Comparison of ENCODE assay signal across 17 mouse cellular contexts in genomic region chr2:157540953-157541569, GRCm38 (mm10). TPM values are rescaled to one million over a fixed set of nuclear protein-coding genes. Genes with fewer than 3 reads are reported as not detected.
DNase-seq lines count a peak whose midpoint lies in the region; ATAC-seq and TF ChIP-seq lines count a peak whose summit lies in the region.
"Had no signal": no experiment of that assay in that cellular context is flagged by ENCODE, and none has a peak within 500 bp of the region (broad histone marks: within the 10 kb centered on the region; RNA-seq: fewer than 3 reads in every experiment).

No protein-coding gene starts in this region.

- H3K36me3 ChIP-seq in embryonic facial prominence, embryonic 14.5 days (ENCODE audit: control insufficient read depth, insufficient read depth, low read length) = peaks cover 15% of the 10 kb centered on the region
- no peaks in the 10 kb centered on the region; the same call in 1 of the 2 replicates for H3K36me3 ChIP-seq in hindbrain, embryonic 12.5 days
- H3K36me3 ChIP-seq in midbrain, embryonic 11.5 days (ENCODE audit: control insufficient read depth, insufficient read depth, low read length) = no peaks in the 10 kb centered on the region
- H3K36me3 ChIP-seq in thymus, adult 2 months (ENCODE audit: control insufficient read depth, insufficient read depth, low read length) = no peaks in the 10 kb centered on the region
- no peaks in the 10 kb centered on the region for H3K36me3 ChIP-seq in intestine, embryonic 16.5 days (ENCODE audit: control insufficient read depth, insufficient read depth, low read length)
- H3K36me3 ChIP-seq: liver, embryonic 15.5 days had no signal

- TF ChIP-seq CTCF in thymus, adult 2 months (IDR thresholded peaks at IDR 0.05; ENCODE audit: borderline replicate concordance, control insufficient read depth, extremely low read depth, insufficient read depth, low read length, poor library complexity) = no peak

- no peaks in the 10 kb centered on the region for H3K27me3 ChIP-seq in embryonic facial prominence, embryonic 14.5 days (replicated peaks; ENCODE audit: control insufficient read depth, insufficient read depth, low read length)
- peaks cover 4% of the 10 kb centered on the region; the same call in 1 of the 2 replicates for H3K27me3 ChIP-seq in hindbrain, embryonic 12.5 days
- peaks cover 17% of the 10 kb centered on the region for H3K27me3 ChIP-seq in midbrain, embryonic 11.5 days (ENCODE audit: control insufficient read depth, insufficient read depth, low read length)
- H3K27me3 ChIP-seq in thymus, adult 2 months (ENCODE audit: control insufficient read depth, insufficient read depth, low read length) = no peaks in the 10 kb centered on the region
- H3K27me3 ChIP-seq in intestine, embryonic 16.5 days (replicated peaks; ENCODE audit: control insufficient read depth, insufficient read depth, low read length) = no peaks in the 10 kb centered on the region

- ATAC-seq in embryonic facial prominence, embryonic 14.5 days (ENCODE audit: low read depth) = no peak
- 0 out of 2 replicates have a peak, but pooled peaks have one; percentile 17 for ATAC-seq in hindbrain, embryonic 12.5 days (ENCODE audit: low FRiP score)
- no peak for ATAC-seq in midbrain, embryonic 11.5 days (ENCODE audit: low FRiP score)
- ATAC-seq in megakaryocyte, adult 5-6 weeks (ENCODE audit: poor library complexity, severe bottlenecking) = no peak
- ATAC-seq in intestine, embryonic 16.5 days = no peak
- ATAC-seq: intestine, postnatal 0 days had no signal

- no peaks in the 10 kb centered on the region for H3K9me3 ChIP-seq in embryonic facial prominence, embryonic 14.5 days (ENCODE audit: control insufficient read depth, low read length)
- no peaks in the 10 kb centered on the region for H3K9me3 ChIP-seq in hindbrain, embryonic 12.5 days (replicated peaks)
- no peaks in the 10 kb centered on the region for H3K9me3 ChIP-seq in midbrain, embryonic 11.5 days (ENCODE audit: control insufficient read depth, low read length)
- H3K9me3 ChIP-seq in intestine, embryonic 16.5 days (ENCODE audit: control insufficient read depth, low read length) = no peaks in the 10 kb centered on the region
- H3K9me3 ChIP-seq: G1E; heart, embryonic 15.5 days; liver, embryonic 15.5 days had no signal

- no peak overlapping the region for H3K4me3 ChIP-seq in embryonic facial prominence, embryonic 14.5 days (ENCODE audit: low read depth, low read length)
- no peak overlapping the region for H3K4me3 ChIP-seq in hindbrain, embryonic 12.5 days
- H3K4me3 ChIP-seq in midbrain, embryonic 11.5 days (ENCODE audit: low read depth, low read length) = no peak overlapping the region
- no peak overlapping the region for H3K4me3 ChIP-seq in thymus, adult 2 months (ENCODE audit: control insufficient read depth, insufficient read depth, low read length)
- no peak overlapping the region for H3K4me3 ChIP-seq in intestine, embryonic 16.5 days (ENCODE audit: low read length)
- H3K4me3 ChIP-seq: heart, embryonic 15.5 days; liver, embryonic 15.5 days had no signal

- no peak for TF ChIP-seq POLR2A in thymus, adult 2 months (IDR thresholded peaks at IDR 0.05; ENCODE audit: control insufficient read depth, extremely low read depth, insufficient read depth, low read length, poor library complexity)

- H3K27ac ChIP-seq in embryonic facial prominence, embryonic 14.5 days (replicated peaks; ENCODE audit: low read depth, low read length) = peak overlapping the region; percentile 1; the same call in 1 of the 2 replicates
- peak overlapping the region; percentile 73 for H3K27ac ChIP-seq in hindbrain, embryonic 12.5 days
- peak overlapping the region; percentile 57 for H3K27ac ChIP-seq in midbrain, embryonic 11.5 days (ENCODE audit: low read depth, low read length)
- H3K27ac ChIP-seq in thymus, adult 2 months (ENCODE audit: control insufficient read depth, insufficient read depth, low read length) = no peak overlapping the region; the same call in 1 of the 2 replicates
- H3K27ac ChIP-seq in intestine, embryonic 16.5 days (ENCODE audit: low read length) = no peak overlapping the region
- H3K27ac ChIP-seq: heart, embryonic 15.5 days; liver, embryonic 15.5 days had no signal

- peak; percentile 56 for DNase-seq in Muller cell, postnatal 12 days (ENCODE audit: inconsistent ontology term)
- DNase-seq in embryonic facial prominence, embryonic 14.5 days (ENCODE audit: low spot score) = no peak
- DNase-seq in midbrain, embryonic 11.5 days (ENCODE audit: low spot score, missing footprints) = no peak
- DNase-seq in left cerebral cortex, postnatal 36 days (ENCODE audit: low spot score in 2 of 2) = no peak
- DNase-seq in thymus, adult 2 months = no peak
- DNase-seq: adrenal gland, postnatal 25 days; lung, postnatal 4 days; right cerebral cortex, adult 18-20 months; thymus, postnatal 25 days had no signal

- WGBS in embryonic facial prominence, embryonic 14.5 days = 36% methylated on average over 9 of the region's 9 CpGs
- 35% methylated on average over 8 of the region's 9 CpGs for WGBS in hindbrain, embryonic 12.5 days
- 20% methylated on average over 9 of the region's 9 CpGs for WGBS in midbrain, embryonic 11.5 days
- 93% methylated on average over 9 of the region's 9 CpGs for WGBS in thymus, adult 2 months
- WGBS in intestine, embryonic 16.5 days = 64% methylated on average over 9 of the region's 9 CpGs

- peaks cover 31% of the 10 kb centered on the region for H3K4me1 ChIP-seq in embryonic facial prominence, embryonic 14.5 days (ENCODE audit: control insufficient read depth, insufficient read depth, low read length)
- H3K4me1 ChIP-seq in hindbrain, embryonic 12.5 days = peaks cover 68% of the 10 kb centered on the region
- H3K4me1 ChIP-seq in midbrain, embryonic 11.5 days (ENCODE audit: control insufficient read depth, insufficient read depth, low read length) = peaks cover 42% of the 10 kb centered on the region
- no peaks in the 10 kb centered on the region for H3K4me1 ChIP-seq in thymus, adult 2 months (replicated peaks; ENCODE audit: control insufficient read depth, insufficient read depth, low read length)
- H3K4me1 ChIP-seq in intestine, embryonic 16.5 days (ENCODE audit: control insufficient read depth, insufficient read depth, low read length) = peaks cover 9% of the 10 kb centered on the region; the same call in 1 of the 2 replicates

- intact Hi-C loops in left cerebral cortex, postnatal 36 days (cut with DNase I) = no loop called here

- no peak overlapping the region for H3K4me2 ChIP-seq in embryonic facial prominence, embryonic 14.5 days (ENCODE audit: low read depth, low read length)
- H3K4me2 ChIP-seq in hindbrain, embryonic 12.5 days (replicated peaks) = peak overlapping the region; percentile 20; the same call in 1 of the 2 replicates
- 0 out of 2 replicates have a peak overlapping the region, but pooled peaks have one; percentile 2 for H3K4me2 ChIP-seq in midbrain, embryonic 11.5 days
- no peak overlapping the region for H3K4me2 ChIP-seq in intestine, embryonic 16.5 days (ENCODE audit: low read depth, low read length)
- H3K4me2 ChIP-seq: heart, embryonic 15.5 days; liver, embryonic 15.5 days had no signal

- H3K9ac ChIP-seq in embryonic facial prominence, embryonic 14.5 days (ENCODE audit: low read depth, low read length) = no peak overlapping the region
- H3K9ac ChIP-seq in hindbrain, embryonic 12.5 days = peak overlapping the region; percentile 35; the same call in 1 of the 2 replicates
- no peak overlapping the region; the same call in 1 of the 2 replicates for H3K9ac ChIP-seq in midbrain, embryonic 11.5 days (ENCODE audit: low read length)
- H3K9ac ChIP-seq in intestine, embryonic 16.5 days (ENCODE audit: low read depth, low read length) = no peak overlapping the region
- H3K9ac ChIP-seq: heart, embryonic 15.5 days; liver, embryonic 15.5 days had no signal

RNA-seq across cellular contexts. Expression of gene Nnat, which starts 18.8 kb away (rescaled TPM):
- polyA plus RNA-seq in embryonic facial prominence, embryonic 14.5 days (2014; fragmentation: Nextera tagmentation; extraction: Ambion mirVana) = 348 and 416 TPM in 2 replicates
- polyA plus RNA-seq in hindbrain, embryonic 12.5 days (2016; fragmentation: Nextera tagmentation; extraction: Ambion mirVana) = 3,841 and 3,900 TPM in 2 replicates
- polyA plus RNA-seq in midbrain, embryonic 11.5 days (2014; fragmentation: Nextera tagmentation; extraction: Ambion mirVana) = 1,391 and 1,438 TPM in 2 replicates
- 100 to 1,000 TPM; 188 to 255 TPM for total RNA-seq in left cerebral cortex, postnatal 36 days (2021)
- total RNA-seq in megakaryocyte, adult 5-6 weeks (2015) = not detected in 2 replicates
- not detected in 2 replicates for total RNA-seq in megakaryocyte, adult 5-6 weeks (2017)
- 2.5 and 17.0 TPM in 2 replicates for polyA plus RNA-seq in thymus, adult 2 months (2012; rRNA removed)
- 302 and 323 TPM in 2 replicates for polyA plus RNA-seq in intestine, embryonic 16.5 days (2015; fragmentation: Nextera tagmentation; extraction: Ambion mirVana)
- total RNA-seq: G1E; granulocyte monocyte progenitor cell, adult 5-6 weeks had no signal
- polyA plus RNA-seq: G1E had no signal

RNA-seq across cellular contexts. Expression of gene Blcap, which starts 30.0 kb away (rescaled TPM):
- polyA plus RNA-seq in embryonic facial prominence, embryonic 14.5 days (2014; fragmentation: Nextera tagmentation; extraction: Ambion mirVana) = 64.6 and 66.7 TPM in 2 replicates
- polyA plus RNA-seq in hindbrain, embryonic 12.5 days (2016; fragmentation: Nextera tagmentation; extraction: Ambion mirVana) = 139 and 140 TPM in 2 replicates
- 110 and 117 TPM in 2 replicates for polyA plus RNA-seq in midbrain, embryonic 11.5 days (2014; fragmentation: Nextera tagmentation; extraction: Ambion mirVana)
- total RNA-seq in left cerebral cortex, postnatal 36 days (2021) = 100 to 1,000 TPM in 1 of 2 experiments, 10 to 100 TPM in 1; 90.4 to 113 TPM
- total RNA-seq in megakaryocyte, adult 5-6 weeks (2015) = 10.2 and 13.5 TPM in 2 replicates
- total RNA-seq in megakaryocyte, adult 5-6 weeks (2017) = 7.8 and 19.2 TPM in 2 replicates
- polyA plus RNA-seq in thymus, adult 2 months (2012; rRNA removed) = 28.2 and 35.3 TPM in 2 replicates
- 39.0 and 42.0 TPM in 2 replicates for polyA plus RNA-seq in intestine, embryonic 16.5 days (2015; fragmentation: Nextera tagmentation; extraction: Ambion mirVana)

Comparison
In these comparisons a context has a peak if more than half of its experiments do, and no peak if none do; other contexts are left out.
1. H3K27ac ChIP-seq: peak in embryonic facial prominence, embryonic 14.5 days (single experiment), hindbrain, embryonic 12.5 days (single experiment) and midbrain, embryonic 11.5 days (single experiment); none in thymus, adult 2 months (single experiment) and intestine, embryonic 16.5 days (single experiment).
2. H3K4me2 ChIP-seq: peak in hindbrain, embryonic 12.5 days (single experiment) and midbrain, embryonic 11.5 days (single experiment); none in embryonic facial prominence, embryonic 14.5 days (single experiment) and intestine, embryonic 16.5 days (single experiment).
3. RNA of gene Nnat, which starts 18.8 kb away (polyA plus RNA-seq): 3,841 to 3,900 TPM in hindbrain, embryonic 12.5 days, 1,391 to 1,438 TPM in midbrain, embryonic 11.5 days, 348 to 416 TPM in embryonic facial prominence, embryonic 14.5 days and 302 to 323 TPM in intestine, embryonic 16.5 days; 2.5 to 17.0 TPM in thymus, adult 2 months; every median in the first group is over 10 times any median in the second.